Mouse (Mus musculus): ENCODE measurements around the gene Inca1. TPM values are rescaled to one million over a fixed set of nuclear protein-coding genes. Genes with fewer than 3 reads are reported as not detected.

The Inca1 gene
- polyA plus RNA-seq (2012; rRNA removed): 5.3 and 5.4 TPM in 2 replicates

- WGBS: 3% methylated on average over 69 of the region's 69 CpGs
- Histone ChIP-seq H3K36me3 (ENCODE audit: control insufficient read depth, insufficient read depth, low read length) (no peaks in the 10 kb centered on the region; the same call in none of the 2 replicates), H3K27ac (ENCODE audit: insufficient read depth, low read depth, low read length) (peak within 1 kb of the TSS; percentile 99), H3K4me1 (ENCODE audit: control insufficient read depth, insufficient read depth, low read length) (peaks cover 9% of the 10 kb centered on the region; the same call in 1 of the 2 replicates), H3K27me3 (replicated peaks; ENCODE audit: control insufficient read depth, insufficient read depth, low read length) (no peaks in the 10 kb centered on the region), H3K4me3 (ENCODE audit: insufficient read depth, low read depth, low read length) (peak within 1 kb of the TSS; percentile 70)
- DNase-seq: peak; percentile 97
- peak; percentile 73 for TF ChIP-seq POLR2A (IDR thresholded peaks at IDR 0.05; ENCODE audit: low read depth, low read length)
- no peak for TF ChIP-seq CTCF (conservative IDR thresholded peaks at IDR 0.05; ENCODE audit: insufficient read depth, insufficient read length, low read depth, low read length)
Observed at GRCm38 (mm10) chr11:70699722-70700556, at the start of gene Inca1, which contains the start of gene Kif1c. TSS of gene Inca1 (minus strand) at chr11:70700155. TSS of gene Kif1c (plus strand) at chr11:70700548.

DNA sequence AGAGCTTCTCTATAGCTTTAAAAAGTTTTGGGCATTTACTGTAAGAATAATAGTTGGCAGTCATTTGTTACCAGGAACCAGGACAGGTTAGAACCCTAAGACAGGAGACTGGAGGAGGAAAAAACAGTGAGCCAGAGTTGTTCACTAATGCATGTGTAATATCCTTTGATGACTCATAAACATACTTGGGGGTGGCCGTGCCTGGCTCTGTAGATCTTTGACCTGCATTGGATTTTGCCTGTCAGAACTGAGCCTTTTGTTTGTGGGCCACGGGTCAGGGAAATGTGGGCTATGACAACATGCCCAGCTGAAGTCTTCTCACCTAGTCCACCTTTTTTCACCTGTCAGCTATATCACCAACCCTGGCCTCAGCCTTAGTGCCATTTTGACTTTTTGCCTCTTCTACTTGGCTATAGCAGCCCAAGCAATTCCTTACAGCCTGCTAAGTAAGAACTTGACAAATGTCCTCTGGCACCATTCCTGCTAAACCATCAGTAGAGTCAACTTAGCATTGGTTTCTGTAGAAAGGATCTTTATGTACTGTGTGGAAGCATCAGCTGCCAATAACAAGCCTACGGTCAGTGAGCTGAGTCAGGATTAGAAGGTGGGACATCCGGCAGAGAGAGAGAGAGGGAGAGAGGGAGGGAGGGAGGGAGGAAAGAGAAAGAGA lies 48.1 kb upstream of the Inca1 start:
- Histone ChIP-seq H3K4me3 (ENCODE audit: insufficient read depth, low read depth, low read length) (no peak overlapping the region), H3K27ac (ENCODE audit: insufficient read depth, low read depth, low read length) (no peak overlapping the region), H3K4me1 (ENCODE audit: control insufficient read depth, insufficient read depth, low read length) (no peaks in the 10 kb centered on the region), H3K27me3 (replicated peaks; ENCODE audit: control insufficient read depth, insufficient read depth, low read length) (no peaks in the 10 kb centered on the region), H3K36me3 (ENCODE audit: control insufficient read depth, insufficient read depth, low read length) (no peaks in the 10 kb centered on the region)
- 69% methylated on average over 4 of the region's 4 CpGs for WGBS
- no peak for DNase-seq
- no peak for TF ChIP-seq POLR2A (IDR thresholded peaks at IDR 0.05; ENCODE audit: low read depth, low read length)
- no peak for TF ChIP-seq CTCF (conservative IDR thresholded peaks at IDR 0.05; ENCODE audit: insufficient read depth, insufficient read length, low read depth, low read length)

GRCm38 (mm10) chr11:70745636-70746035 lies 45.7 kb upstream of the Inca1 start:
- WGBS: 85% methylated on average over 7 of the region's 7 CpGs
- no peak for TF ChIP-seq POLR2A (IDR thresholded peaks at IDR 0.05; ENCODE audit: low read depth, low read length)
- TF ChIP-seq CTCF (conservative IDR thresholded peaks at IDR 0.05; ENCODE audit: insufficient read depth, insufficient read length, low read depth, low read length): no peak
- DNase-seq: no peak
- Histone ChIP-seq H3K27me3 (replicated peaks; ENCODE audit: control insufficient read depth, insufficient read depth, low read length) (no peaks in the 10 kb centered on the region), H3K27ac (ENCODE audit: insufficient read depth, low read depth, low read length) (no peak overlapping the region), H3K4me3 (ENCODE audit: insufficient read depth, low read depth, low read length) (no peak overlapping the region), H3K4me1 (ENCODE audit: control insufficient read depth, insufficient read depth, low read length) (no peaks in the 10 kb centered on the region), H3K36me3 (ENCODE audit: control insufficient read depth, insufficient read depth, low read length) (no peaks in the 10 kb centered on the region)

DNA sequence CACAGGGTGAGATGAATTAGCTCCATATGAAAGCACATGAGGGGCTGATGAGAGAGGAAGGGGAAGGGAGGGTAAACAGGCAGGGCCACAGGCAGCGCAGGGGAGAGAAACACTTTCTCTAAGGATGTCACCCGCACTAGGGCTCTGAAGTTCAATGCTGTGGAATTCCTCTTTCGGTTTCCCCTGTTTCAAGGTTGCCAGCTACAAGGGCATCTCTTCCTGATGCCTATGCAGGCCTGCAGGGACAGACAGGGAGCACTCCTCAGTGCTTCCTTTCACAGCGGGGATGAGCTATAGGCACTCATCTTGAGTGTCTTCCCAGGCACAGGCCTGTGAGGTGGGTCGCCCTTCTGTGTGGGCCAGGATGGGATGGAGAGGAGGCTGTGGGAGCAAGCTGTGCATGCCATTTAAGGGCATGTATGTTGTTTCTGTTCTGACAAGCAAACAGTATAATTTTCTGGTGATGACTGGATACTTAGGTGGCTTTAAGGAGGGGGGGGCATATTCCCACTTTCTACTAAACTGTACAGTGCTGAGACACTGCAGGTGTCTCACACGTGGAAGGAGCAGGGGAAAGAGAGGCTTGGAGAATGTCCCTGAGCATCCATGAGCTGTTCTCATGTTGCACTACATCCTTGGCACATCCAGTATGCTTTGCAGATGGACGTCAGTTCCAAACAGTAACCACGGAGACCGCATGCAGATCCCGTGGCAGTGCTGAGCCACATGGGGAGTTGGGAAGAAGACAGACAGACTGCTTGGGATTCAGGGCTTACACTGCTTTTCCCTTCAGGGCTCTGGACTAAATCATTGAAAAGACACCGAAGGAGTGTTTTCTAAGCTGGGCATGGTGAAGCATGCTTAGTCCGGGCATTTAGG lies 42.9 kb upstream of the Inca1 start:
- Histone ChIP-seq H3K4me3 (ENCODE audit: insufficient read depth, low read depth, low read length) (no peak overlapping the region), H3K4me1 (ENCODE audit: control insufficient read depth, insufficient read depth, low read length) (no peaks in the 10 kb centered on the region), H3K36me3 (ENCODE audit: control insufficient read depth, insufficient read depth, low read length) (no peaks in the 10 kb centered on the region), H3K27me3 (replicated peaks; ENCODE audit: control insufficient read depth, insufficient read depth, low read length) (no peaks in the 10 kb centered on the region), H3K27ac (ENCODE audit: insufficient read depth, low read depth, low read length) (no peak overlapping the region)
- 76% methylated on average over 12 of the region's 12 CpGs for WGBS
- no peak for DNase-seq
- TF ChIP-seq POLR2A (IDR thresholded peaks at IDR 0.05; ENCODE audit: low read depth, low read length) (no peak), CTCF (conservative IDR thresholded peaks at IDR 0.05; ENCODE audit: insufficient read depth, insufficient read length, low read depth, low read length) (no peak)

DNA sequence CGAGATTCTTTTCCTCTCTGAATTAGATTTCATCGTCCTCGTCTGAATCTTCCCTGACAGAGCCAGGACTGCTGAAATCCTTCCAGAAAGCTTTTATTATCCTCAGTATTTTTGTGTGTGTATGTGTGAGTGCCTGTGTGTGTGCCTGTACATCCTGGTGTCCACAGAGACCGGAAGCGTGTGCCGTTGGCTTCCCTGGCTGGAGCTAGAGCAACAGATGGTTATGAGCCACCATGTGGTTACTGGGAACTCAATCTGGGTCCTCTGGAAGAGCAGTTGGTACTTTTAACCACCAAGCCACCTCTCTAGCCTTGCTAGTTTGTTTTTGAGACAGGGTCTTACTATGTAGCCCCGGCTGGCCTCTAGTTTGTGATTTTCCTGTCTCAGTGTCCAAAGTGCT lies 42.2 kb upstream of the Inca1 start:
- H3K27me3 ChIP-seq (replicated peaks; ENCODE audit: control insufficient read depth, insufficient read depth, low read length): no peaks in the 10 kb centered on the region
- 74% methylated on average over 7 of the region's 7 CpGs for WGBS
- TF ChIP-seq POLR2A (IDR thresholded peaks at IDR 0.05; ENCODE audit: low read depth, low read length): no peak
- no peak for TF ChIP-seq CTCF (conservative IDR thresholded peaks at IDR 0.05; ENCODE audit: insufficient read depth, insufficient read length, low read depth, low read length)
- no peak overlapping the region for H3K27ac ChIP-seq (ENCODE audit: insufficient read depth, low read depth, low read length)
- no peaks in the 10 kb centered on the region for H3K4me1 ChIP-seq (ENCODE audit: control insufficient read depth, insufficient read depth, low read length)
- no peak for DNase-seq
- no peaks in the 10 kb centered on the region for H3K36me3 ChIP-seq (ENCODE audit: control insufficient read depth, insufficient read depth, low read length)
- H3K4me3 ChIP-seq (ENCODE audit: insufficient read depth, low read depth, low read length): no peak overlapping the region

GRCm38 (mm10) chr11:70741603-70742002 lies 41.6 kb upstream of the Inca1 start:
- TF ChIP-seq CTCF (conservative IDR thresholded peaks at IDR 0.05; ENCODE audit: insufficient read depth, insufficient read length, low read depth, low read length) (no peak), POLR2A (IDR thresholded peaks at IDR 0.05; ENCODE audit: low read depth, low read length) (no peak)
- WGBS: 92% methylated on average over 3 of the region's 3 CpGs
- no peaks in the 10 kb centered on the region for H3K27me3 ChIP-seq (replicated peaks; ENCODE audit: control insufficient read depth, insufficient read depth, low read length)
- no peaks in the 10 kb centered on the region for H3K36me3 ChIP-seq (ENCODE audit: control insufficient read depth, insufficient read depth, low read length)
- DNase-seq: no peak
- H3K27ac ChIP-seq (ENCODE audit: insufficient read depth, low read depth, low read length): no peak overlapping the region
- no peak overlapping the region for H3K4me3 ChIP-seq (ENCODE audit: insufficient read depth, low read depth, low read length)
- no peaks in the 10 kb centered on the region for H3K4me1 ChIP-seq (ENCODE audit: control insufficient read depth, insufficient read depth, low read length)
